Mouse (Mus musculus) liver, embryonic 11.5 days (tissue): ENCODE results near the gene Tubg1. TPM values are rescaled to one million over a fixed set of nuclear protein-coding genes. Genes with fewer than 3 reads are reported as not detected.

Experiments used
- ATAC-seq: fragments of 200-750 bp; cut with Nextera tagmentation; replicated peaks from 2 replicates; pipeline ENCODE4 v1.8.0; 2017; ENCODE audit warnings: moderate number of reproducible peaks, mild to moderate bottlenecking, moderate TSS enrichment, moderate library complexity; ENCODE audit not compliant: low FRiP score
- DNase-seq: peaks from one replicate; pipeline ENCODE4 v3.0.0-alpha.2; 2017; ENCODE audit warnings: low spot score
- H3K27ac ChIP-seq: fragments of 300-500 bp; sonication (generic); 2 replicates; pipeline ENCODE4 v1.5.1; 2014; ENCODE audit warnings: mild to moderate bottlenecking, low read depth, low read length, control low read depth
- H3K27me3 ChIP-seq: fragments of 300-500 bp; sonication (generic); replicated peaks from 2 replicates; pipeline ENCODE4 v1.6.1; 2014; ENCODE audit warnings: low read length, mixed read lengths; ENCODE audit not compliant: control insufficient read depth, insufficient read depth
- H3K36me3 ChIP-seq: fragments of 300-500 bp; sonication (generic); 2 replicates; pipeline ENCODE4 v1.6.1; 2014; ENCODE audit warnings: mild to moderate bottlenecking, low read length, moderate library complexity, mixed read lengths; ENCODE audit not compliant: control insufficient read depth, insufficient read depth
- H3K4me1 ChIP-seq: fragments of 300-500 bp; sonication (generic); replicated peaks from 2 replicates; pipeline ENCODE4 v1.6.1; 2014; ENCODE audit warnings: low read length, mixed read lengths; ENCODE audit not compliant: control insufficient read depth, insufficient read depth
- H3K4me2 ChIP-seq: fragments of 300-500 bp; sonication (generic); 2 replicates; pipeline ENCODE4 v1.6.1; 2014; ENCODE audit warnings: mild to moderate bottlenecking, control low read depth, moderate library complexity
- H3K4me3 ChIP-seq: fragments of 300-500 bp; sonication (generic); 2 replicates; pipeline ENCODE4 v1.5.1; 2014; ENCODE audit warnings: low read depth, low read length, control low read depth
- H3K9ac ChIP-seq: fragments of 300-500 bp; sonication (generic); 2 replicates; pipeline ENCODE4 v1.6.1; 2014; ENCODE audit warnings: low read depth, low read length, control low read depth
- H3K9me3 ChIP-seq: fragments of 300-500 bp; sonication (generic); 2 replicates; pipeline ENCODE4 v1.6.1; 2016; ENCODE audit warnings: low read length, inconsistent platforms, mixed read lengths; ENCODE audit not compliant: control insufficient read depth
- WGBS: fragments of 180-500 bp; shearing (Covaris S2); extraction: QIAGEN DNeasy Blood & Tissue Kit; methylation state at CpG from one replicate; pipeline ENCODE4 v1.1.7; 2014; 5-methylcytosine and 5-hydroxymethylcytosine counted together
- polyA plus RNA-seq: library from polyadenylated mRNA; unstranded; fragments of >200 nt; fragmentation: Nextera tagmentation; extraction: Ambion mirVana; gene quantifications from 2 replicates; pipeline ENCODE4 v1.2.1, GENCODE M21; 2014

Gene Tubg1
- 82.3 and 85.3 TPM in 2 replicates for polyA plus RNA-seq

DNA sequence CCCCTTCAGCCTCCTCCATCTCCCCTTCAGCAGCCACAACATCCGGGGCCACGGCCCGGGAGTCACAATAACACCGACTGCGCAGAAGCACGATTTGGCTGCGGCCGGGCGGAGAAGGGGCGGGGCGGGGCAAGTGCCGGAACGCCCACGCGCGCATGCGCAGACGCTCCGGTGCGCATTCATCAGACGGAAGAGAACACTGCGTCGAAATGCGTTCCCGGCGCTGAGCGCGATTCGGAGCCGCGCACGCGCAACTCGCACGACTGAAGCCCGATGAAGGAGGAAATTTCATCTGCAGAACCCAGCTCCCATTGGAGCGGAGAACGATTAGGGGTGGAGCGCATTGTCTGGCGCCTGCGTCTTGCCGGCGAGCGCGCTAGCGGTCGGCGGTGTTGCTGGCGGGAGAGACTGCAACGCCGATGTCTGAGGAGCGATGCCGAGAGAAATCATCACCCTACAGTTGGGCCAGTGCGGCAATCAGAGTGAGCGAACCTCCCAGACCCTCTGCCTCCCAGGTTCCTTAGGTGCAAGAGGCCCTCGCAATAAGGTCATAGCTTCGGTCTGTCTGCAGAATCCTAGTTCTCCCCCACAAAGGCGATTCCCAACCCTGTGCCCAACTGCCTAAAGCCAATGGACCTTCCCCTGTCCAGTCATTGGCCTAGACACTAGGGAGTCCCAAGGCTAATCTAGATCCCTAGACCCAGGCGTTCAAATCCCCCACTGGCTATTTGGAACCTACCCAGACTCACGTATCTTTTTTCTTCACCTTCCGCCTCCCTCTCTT is at the start of gene Tubg1, which contains the start of gene Retreg3:
Gene Tubg1, plus strand, starts transcription at position 178 of the 784 bp plus-strand sequence.
Gene Retreg3, minus strand, starts transcription at position 133 of the 784 bp plus-strand sequence.
- peak within 1 kb of the TSS; percentile 89 for H3K4me2 ChIP-seq
- H3K4me3 ChIP-seq, result peak within 1 kb of the TSS; percentile 98
- H3K4me1 ChIP-seq, result peaks cover 18% of the 10 kb centered on the region
- H3K27ac ChIP-seq, result peak within 1 kb of the TSS; percentile 88
- peak; percentile 92 for ATAC-seq
- no peaks in the 10 kb centered on the region for H3K27me3 ChIP-seq
- 0 out of 2 replicates have a peak, but pooled peaks cover 3% of the 10 kb centered on the region for H3K36me3 ChIP-seq
- under 1% methylated on average over 61 of the region's 61 CpGs for WGBS
- no peaks in the 10 kb centered on the region for H3K9me3 ChIP-seq
- H3K9ac ChIP-seq, result peak within 1 kb of the TSS; percentile 90
- peak; percentile 99 for DNase-seq

DNA sequence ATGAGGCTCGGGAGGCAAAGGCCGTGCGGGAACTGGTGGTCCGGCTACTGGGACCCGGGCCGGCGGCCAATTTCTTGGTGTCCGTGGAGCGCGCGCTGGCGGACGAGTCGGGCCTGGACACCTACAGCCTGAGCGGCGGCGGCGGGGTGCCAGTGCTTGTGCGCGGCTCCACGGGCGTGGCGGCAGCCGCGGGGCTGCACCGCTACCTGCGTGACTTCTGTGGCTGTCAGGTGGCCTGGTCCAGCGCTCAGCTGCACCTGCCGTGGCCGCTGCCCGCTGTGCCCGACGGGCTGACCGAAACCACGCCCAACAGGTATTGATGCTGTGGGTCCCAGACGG is 49.6 kb upstream of the Tubg1 start:
- Histone ChIP-seq H3K4me1 (peaks cover 16% of the 10 kb centered on the region), H3K9me3 (no peaks in the 10 kb centered on the region), H3K4me2 (peak overlapping the region; percentile 100), H3K9ac (peak overlapping the region; percentile 74), H3K4me3 (peak overlapping the region; percentile 82), H3K36me3 (no peaks in the 10 kb centered on the region), H3K27me3 (peaks cover 13% of the 10 kb centered on the region), H3K27ac (peak overlapping the region; percentile 13)
- under 1% methylated on average over 36 of the region's 36 CpGs for WGBS
- DNase-seq (no peak), ATAC-seq (peak; percentile 51)

DNA sequence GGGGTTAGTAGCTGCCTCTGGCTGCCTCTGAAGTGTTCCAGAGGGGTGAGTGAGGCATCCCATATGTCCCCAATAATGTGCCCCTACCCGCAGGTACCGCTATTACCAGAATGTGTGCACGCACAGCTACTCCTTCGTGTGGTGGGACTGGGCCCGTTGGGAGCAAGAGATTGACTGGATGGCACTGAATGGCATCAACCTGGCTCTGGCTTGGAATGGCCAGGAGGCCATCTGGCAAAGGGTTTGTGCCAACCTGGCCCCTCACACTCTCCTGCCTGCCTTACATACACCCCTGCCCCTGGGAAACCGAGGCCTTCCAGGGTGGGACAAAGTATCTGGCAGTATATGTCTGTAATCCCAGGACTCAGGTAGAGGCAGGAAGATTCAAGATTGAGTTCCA is 48.8 kb upstream of the Tubg1 start:
- Histone ChIP-seq H3K36me3 (no peaks in the 10 kb centered on the region), H3K27ac (no peak overlapping the region), H3K9me3 (no peaks in the 10 kb centered on the region), H3K9ac (no peak overlapping the region), H3K4me1 (peaks cover 12% of the 10 kb centered on the region), H3K27me3 (peaks cover 13% of the 10 kb centered on the region), H3K4me2 (peak overlapping the region; percentile 100; the same call in 1 of the 2 replicates), H3K4me3 (peak overlapping the region; percentile 82; the same call in 1 of the 2 replicates)
- ATAC-seq, result no peak
- WGBS, result 73% methylated on average over 6 of the region's 6 CpGs
- no peak for DNase-seq

DNA sequence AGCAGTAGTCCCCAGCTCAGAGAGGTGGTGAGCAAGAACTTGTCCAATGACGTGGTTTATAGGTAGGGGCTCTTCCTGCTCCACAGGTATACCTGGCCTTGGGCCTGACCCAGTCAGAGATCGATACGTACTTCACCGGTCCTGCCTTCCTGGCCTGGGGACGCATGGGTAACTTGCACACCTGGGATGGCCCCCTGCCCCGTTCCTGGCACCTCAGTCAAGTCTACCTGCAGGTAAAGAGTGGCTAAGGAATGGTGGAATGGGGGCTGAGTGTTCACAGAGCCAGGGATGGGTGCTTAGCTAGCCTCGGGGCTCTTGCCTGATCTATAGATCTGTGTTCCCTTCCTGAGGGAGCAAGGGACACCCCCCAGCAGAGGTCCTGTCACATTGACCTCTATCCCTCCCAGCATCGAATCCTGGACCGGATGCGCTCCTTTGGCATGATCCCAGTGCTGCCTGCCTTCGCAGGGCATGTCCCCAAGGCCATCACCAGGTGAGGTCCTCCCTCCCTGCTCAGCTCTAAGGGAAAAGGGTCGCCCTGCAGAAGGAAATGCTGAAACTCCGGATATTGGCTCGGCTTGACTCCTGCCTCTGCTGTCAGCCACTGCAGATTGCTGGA is 47.8 kb upstream of the Tubg1 start:
- peaks cover 5% of the 10 kb centered on the region for H3K4me1 ChIP-seq
- ATAC-seq (no peak), DNase-seq (no peak)
- H3K9ac ChIP-seq, result no peak overlapping the region
- no peaks in the 10 kb centered on the region for H3K36me3 ChIP-seq
- H3K27ac ChIP-seq, result no peak overlapping the region
- H3K9me3 ChIP-seq, result no peaks in the 10 kb centered on the region
- no peak overlapping the region for H3K4me3 ChIP-seq
- WGBS, result 65% methylated on average over 14 of the region's 14 CpGs
- H3K4me2 ChIP-seq, result no peak overlapping the region
- H3K27me3 ChIP-seq, result peaks cover 17% of the 10 kb centered on the region

DNA sequence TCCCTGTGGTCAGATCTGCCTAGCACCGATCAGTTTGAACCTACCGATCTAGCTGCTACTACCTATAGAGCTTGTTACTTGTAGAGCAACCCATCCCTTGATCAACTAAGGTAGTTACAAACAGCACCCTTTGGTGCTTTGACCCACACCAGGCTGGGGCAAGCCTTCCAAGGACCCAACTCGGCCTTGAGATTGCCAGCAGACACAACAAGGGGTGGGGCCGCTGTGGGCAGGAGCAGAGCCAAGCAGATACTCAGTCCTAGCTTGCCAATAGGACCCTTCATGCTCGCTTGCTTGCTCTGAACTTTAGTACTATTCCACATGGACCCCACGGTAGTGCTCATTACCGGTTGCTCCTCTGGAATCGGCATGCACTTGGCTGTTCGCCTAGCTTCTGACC is 41.6 kb upstream of the Tubg1 start, which contains the start of gene Hsd17b1:
Gene Hsd17b1, plus strand, starts transcription at position 291 of the 400 bp plus-strand sequence.
- Histone ChIP-seq H3K9me3 (no peaks in the 10 kb centered on the region), H3K9ac (no peak within 1 kb of the TSS), H3K27me3 (peaks cover 46% of the 10 kb centered on the region), H3K4me1 (peaks cover 5% of the 10 kb centered on the region), H3K27ac (no peak within 1 kb of the TSS), H3K4me3 (no peak within 1 kb of the TSS), H3K4me2 (peak within 1 kb of the TSS; percentile 48; the same call in 1 of the 2 replicates), H3K36me3 (no peaks in the 10 kb centered on the region)
- DNase-seq (no peak), ATAC-seq (no peak)
- 76% methylated on average over 9 of the region's 9 CpGs for WGBS

DNA sequence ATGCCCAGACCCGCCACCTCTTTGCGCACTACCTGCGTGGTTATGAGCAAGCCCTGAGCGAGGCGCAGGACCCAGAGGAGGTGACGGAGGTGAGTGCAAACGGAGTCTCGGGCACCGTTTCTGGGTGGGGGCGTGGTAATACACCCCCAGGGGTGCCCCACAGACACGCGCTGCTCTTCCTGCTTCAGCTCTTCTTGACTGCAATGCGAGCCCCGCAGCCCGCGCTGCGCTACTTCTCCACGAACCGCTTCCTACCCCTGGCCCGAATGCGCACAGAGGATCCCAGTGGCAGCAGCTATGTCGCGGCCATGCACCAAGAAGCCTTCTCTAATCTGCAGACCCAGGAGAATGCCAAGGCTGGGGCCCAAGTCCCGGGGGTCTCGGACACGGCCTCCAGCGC is 40.0 kb upstream of the Tubg1 start:
- H3K36me3 ChIP-seq, result no peaks in the 10 kb centered on the region; the same call in 1 of the 2 replicates
- ATAC-seq, result no peak

DNA sequence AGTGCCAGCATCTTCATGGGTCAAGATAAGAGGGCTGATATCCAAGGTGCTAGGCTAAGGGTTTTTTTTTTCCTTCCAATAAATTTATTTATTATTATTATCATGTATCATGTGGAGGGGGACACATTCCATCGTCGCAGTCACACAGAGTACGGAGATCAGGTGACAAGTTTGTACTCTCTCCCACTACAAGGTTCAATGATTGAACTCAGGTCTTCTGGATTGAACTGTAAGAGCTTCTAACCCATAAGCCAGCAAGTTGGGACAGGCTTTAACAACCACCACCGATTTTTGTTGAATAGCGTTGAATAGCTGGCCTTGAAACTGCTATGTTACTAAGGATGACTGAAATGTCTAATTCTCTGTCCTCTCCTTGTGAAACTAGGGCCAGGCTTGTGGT is 39.3 kb upstream of the Tubg1 start:
- no peaks in the 10 kb centered on the region for H3K9me3 ChIP-seq
- H3K4me1 ChIP-seq, result peaks cover 17% of the 10 kb centered on the region
- ATAC-seq (no peak), DNase-seq (no peak)
- H3K27ac ChIP-seq, result no peak overlapping the region
- no peak overlapping the region for H3K4me2 ChIP-seq
- H3K27me3 ChIP-seq, result peaks cover 46% of the 10 kb centered on the region
- H3K36me3 ChIP-seq, result peaks cover 2% of the 10 kb centered on the region; the same call in 1 of the 2 replicates
- no peak overlapping the region for H3K9ac ChIP-seq
- 76% methylated on average over 5 of the region's 5 CpGs for WGBS
- no peak overlapping the region for H3K4me3 ChIP-seq

More for the DNA sequence above, 40.0 kb upstream of the Tubg1 start:
- peak overlapping the region; percentile 48 for H3K4me2 ChIP-seq
- peak overlapping the region; percentile 28 for H3K4me3 ChIP-seq
- WGBS, result 5% methylated on average over 27 of the region's 27 CpGs
- H3K9me3 ChIP-seq, result no peaks in the 10 kb centered on the region
- H3K4me1 ChIP-seq, result peaks cover 14% of the 10 kb centered on the region
- no peak overlapping the region for H3K27ac ChIP-seq
- DNase-seq, result no peak
- no peak overlapping the region for H3K9ac ChIP-seq
- H3K27me3 ChIP-seq, result peaks cover 46% of the 10 kb centered on the region

DNA sequence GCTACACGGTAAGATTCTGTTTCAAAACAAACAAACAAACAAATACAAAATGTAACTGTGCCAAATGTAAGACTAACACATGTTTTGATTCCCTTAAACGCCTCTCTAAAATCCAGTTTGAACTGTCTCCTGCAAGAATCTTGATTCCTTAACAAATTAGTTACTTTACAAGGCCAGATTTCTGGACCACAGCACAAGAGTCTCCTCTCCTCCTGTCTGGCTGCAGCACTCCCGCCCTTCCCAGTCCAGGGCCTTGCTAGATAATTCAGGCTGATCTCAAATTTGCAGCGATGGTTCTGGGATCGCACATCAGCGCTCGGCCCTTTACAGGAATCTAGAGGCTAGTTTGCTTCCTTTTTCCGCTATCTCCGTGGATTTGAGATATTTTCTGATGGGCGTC is 38.1 kb upstream of the Tubg1 start:
- Histone ChIP-seq H3K27me3 (peaks cover 45% of the 10 kb centered on the region), H3K4me3 (peak overlapping the region; percentile 64), H3K9me3 (no peaks in the 10 kb centered on the region), H3K27ac (peak overlapping the region; percentile 26; the same call in 1 of the 2 replicates), H3K36me3 (peaks cover 2% of the 10 kb centered on the region; the same call in 1 of the 2 replicates), H3K4me2 (peak overlapping the region; percentile 74), H3K4me1 (peaks cover 26% of the 10 kb centered on the region), H3K9ac (peak overlapping the region; percentile 58)
- whole genome bisulfite sequencing, result 10% methylated on average over 10 of the region's 10 CpGs
- ATAC-seq (no peak), DNase-seq (no peak)
